Mouse (Mus musculus) liver, embryonic 14.5 days (tissue): ENCODE data around the gene Gli1.

Experiments used
- CTCF ChIP-seq: IDR thresholded peaks from 2 replicates; pipeline ENCODE4 v1.5.1; 2016; ENCODE audit warnings: antibody characterized with exemption, low read depth, control low read depth
- EP300 ChIP-seq: IDR thresholded peaks from 2 replicates; pipeline ENCODE4 v1.6.1; 2016; ENCODE audit warnings: antibody characterized with exemption, low read depth

DNA sequence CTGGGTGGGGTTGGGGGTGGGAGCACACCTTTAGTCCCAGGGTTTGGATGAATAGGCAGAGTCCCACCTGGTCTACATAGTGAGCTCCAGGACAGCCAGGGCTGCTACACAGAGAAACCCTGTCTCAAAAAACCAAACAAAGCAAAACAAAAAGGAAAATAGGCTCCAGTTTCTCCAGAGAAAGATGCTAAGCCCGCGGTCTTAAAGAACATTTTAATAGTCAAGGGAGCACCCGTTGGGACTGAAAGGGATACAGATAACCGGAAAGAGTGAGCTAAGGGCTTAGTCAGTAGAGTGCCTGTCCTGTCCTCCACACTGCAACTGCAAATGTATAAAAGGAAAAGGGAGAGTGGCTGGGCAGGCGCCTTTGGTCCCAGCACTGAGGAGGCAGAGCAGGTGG lies 25.3 kb upstream of the Gli1 start:
- TF ChIP-seq EP300 (no peak), CTCF (no peak)
